ENCODE assay signal across 8 mouse cellular contexts in the genomic region with DNA sequence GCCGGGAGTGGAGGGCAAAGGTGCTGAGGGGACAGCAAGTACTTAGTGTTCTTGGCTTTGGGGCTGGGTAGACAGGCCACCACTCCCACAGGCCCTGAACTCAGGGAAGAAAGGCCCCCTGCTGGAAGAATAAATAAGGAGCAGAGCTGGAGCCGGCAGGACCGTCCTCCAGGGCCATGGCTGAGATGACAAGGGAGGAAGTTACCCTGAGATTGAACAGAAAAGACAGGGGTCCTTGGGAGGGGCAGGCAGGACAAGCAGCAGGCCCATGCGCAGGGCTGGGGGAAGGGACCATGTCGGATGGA. TPM values are rescaled to one million over a fixed set of nuclear protein-coding genes. Genes with fewer than 3 reads are reported as not detected.
DNase-seq lines count a peak whose midpoint lies in the region; ATAC-seq and TF ChIP-seq lines count a peak whose summit lies in the region.

No protein-coding gene starts in this region.

- H3K4me3 ChIP-seq in kidney, adult 2 months (ENCODE audit: insufficient read depth, low read depth, low read length) = no peak overlapping the region

- no peak for TF ChIP-seq POLR2A in kidney, adult 2 months (IDR thresholded peaks at IDR 0.05; ENCODE audit: low read depth, low read length)

- H3K27me3 ChIP-seq in kidney, adult 2 months (replicated peaks; ENCODE audit: control insufficient read depth, insufficient read depth, low read length) = no peaks in the 10 kb centered on the region

- peak; percentile 48 for TF ChIP-seq CTCF in kidney, adult 2 months (conservative IDR thresholded peaks at IDR 0.05; ENCODE audit: insufficient read depth, insufficient read length, low read depth, low read length)

- peak overlapping the region; percentile 43 for H3K27ac ChIP-seq in kidney, adult 2 months (ENCODE audit: insufficient read depth, low read depth, low read length)

- intact Hi-C loops in heart, postnatal 36 days (cut with DNase I) = no loop called here

- DNase-seq in heart, adult 8-10 months (ENCODE audit: low spot score) = peak; percentile 40
- no peak for DNase-seq in heart, postnatal 36 days
- DNase-seq in kidney, adult 2 months = peak; percentile 73
- DNase-seq in lung, postnatal 25 days (ENCODE audit: low spot score) = peak; percentile 58
- DNase-seq in thymus, postnatal 25 days = no peak
- DNase-seq in spleen, postnatal 36 days (ENCODE audit: low spot score in 2 of 2) = no peak
- DNase-seq in urinary bladder, adult 18-20 months (ENCODE audit: low spot score in 2 of 2) = no peak

- ATAC-seq in common myeloid progenitor, adult 5-6 weeks (replicated peaks; ENCODE audit: low read depth, poor library complexity, severe bottlenecking) = peak; percentile 52

- WGBS in kidney, adult 2 months = 15% methylated on average over 5 of the region's 5 CpGs

- peaks cover 17% of the 10 kb centered on the region; the same call in 1 of the 2 replicates for H3K4me1 ChIP-seq in kidney, adult 2 months (ENCODE audit: control insufficient read depth, insufficient read depth, low read length)

- H3K36me3 ChIP-seq in kidney, adult 2 months (ENCODE audit: control insufficient read depth, insufficient read depth, low read length) = no peaks in the 10 kb centered on the region

RNA-seq across cellular contexts. Expression of gene Rab1b, which starts 1.4 kb away (rescaled TPM):
- 100 to 1,000 TPM; 185 to 214 (median 210) TPM for total RNA-seq in heart, adult 8-10 months (2022)
- total RNA-seq in heart, postnatal 36 days (2021) = 100 to 1,000 TPM; 176 to 201 TPM
- 62.3 and 67.7 TPM in 2 replicates for total RNA-seq in common myeloid progenitor, adult 5-6 weeks (2017)
- polyA plus RNA-seq in kidney, adult 2 months (2012; rRNA removed) = 246 and 280 TPM in 2 replicates

RNA-seq across cellular contexts. Expression of gene Cnih2, which starts 9.9 kb away (rescaled TPM):
- under 1 TPM in 2 of 4 experiments, not detected in 2; 0.19 to 0.27 TPM for total RNA-seq in heart, adult 8-10 months (2022)
- under 1 TPM; 0.30 to 0.31 TPM for total RNA-seq in heart, postnatal 36 days (2021)
- 0.46 TPM in 1 of 2 replicates, not detected in the other for total RNA-seq in common myeloid progenitor, adult 5-6 weeks (2017)
- polyA plus RNA-seq in kidney, adult 2 months (2012; rRNA removed) = 0.36 and 0.37 TPM in 2 replicates

RNA-seq across cellular contexts. Expression of gene Klc2, which starts 10.1 kb away (rescaled TPM):
- 10 to 100 TPM; 52.1 to 60.3 (median 58.6) TPM for total RNA-seq in heart, adult 8-10 months (2022)
- 10 to 100 TPM; 47.3 to 49.7 TPM for total RNA-seq in heart, postnatal 36 days (2021)
- total RNA-seq in common myeloid progenitor, adult 5-6 weeks (2017) = 4.8 and 5.2 TPM in 2 replicates
- 38.8 and 46.0 TPM in 2 replicates for polyA plus RNA-seq in kidney, adult 2 months (2012; rRNA removed)

RNA-seq across cellular contexts. Expression of gene Yif1a, which starts 19.9 kb away (rescaled TPM):
- 100 to 1,000 TPM; 104 to 113 (median 111) TPM for total RNA-seq in heart, adult 8-10 months (2022)
- total RNA-seq in heart, postnatal 36 days (2021) = 100 to 1,000 TPM in 1 of 2 experiments, 10 to 100 TPM in 1; 89.0 to 102 TPM
- total RNA-seq in common myeloid progenitor, adult 5-6 weeks (2017) = 15.2 and 19.3 TPM in 2 replicates
- 258 and 297 TPM in 2 replicates for polyA plus RNA-seq in kidney, adult 2 months (2012; rRNA removed)

RNA-seq across cellular contexts. Expression of gene Tmem151a, which starts 22.9 kb away (rescaled TPM):
- total RNA-seq in heart, adult 8-10 months (2022) = 1 to 10 TPM; 2.1 to 3.9 (median 3.2) TPM
- total RNA-seq in heart, postnatal 36 days (2021) = 1 to 10 TPM; 1.7 to 2.8 TPM
- total RNA-seq in common myeloid progenitor, adult 5-6 weeks (2017) = not detected in 2 replicates
- polyA plus RNA-seq in kidney, adult 2 months (2012; rRNA removed) = 4.9 and 5.6 TPM in 2 replicates

Comparison
In these comparisons a context has a peak if more than half of its experiments do, and no peak if none do; other contexts are left out.
1. DNase-seq: peak in heart, adult 8-10 months (single experiment), kidney, adult 2 months (single experiment) and lung, postnatal 25 days (single experiment); none in heart, postnatal 36 days (0 of 2), thymus, postnatal 25 days (single experiment), spleen, postnatal 36 days (0 of 2) and urinary bladder, adult 18-20 months (0 of 2).